Mouse (Mus musculus) ES-E14 (cell line): ENCODE measurements at regions not wholly inside any gene's neighbourhood (a gene's known extent, or its start where the extent isn't known, plus 50 kb on each side); places are given as distances from the start of the nearest gene placed in this dataset.

Experiments
- CHD2 ChIP-seq: IDR thresholded peaks from 2 replicates; pipeline ENCODE4 v1.6.1; 2014; ENCODE audit warnings: mild to moderate bottlenecking, low read depth, low read length, inconsistent platforms
- ZC3H11A ChIP-seq: IDR thresholded peaks from 2 replicates; pipeline ENCODE4 v1.6.1; 2012; ENCODE audit warnings: low read depth, mild to moderate bottlenecking, inconsistent platforms, low read length, borderline replicate concordance

- no peak for TF ChIP-seq ZC3H11A
- TF ChIP-seq CHD2, result no peak
Measured at GRCm38 (mm10) chr13:83344611-83345319, 159.1 kb upstream of the Mef2c start.
